Mouse (Mus musculus) megakaryocyte, embryonic 14.5 days (primary cell): ENCODE measurements around the gene Efnb2.

ENCODE experiments used
- FLI1 ChIP-seq: IDR thresholded peaks from 2 replicates; pipeline ENCODE4 v1.6.1; 2012; ENCODE audit warnings: low read length, inconsistent platforms, mixed read lengths
- GATA1 ChIP-seq: IDR thresholded peaks from 3 replicates; pipeline ENCODE4 v1.6.1; 2012; ENCODE audit warnings: mixed read lengths, low read length, inconsistent platforms, borderline replicate concordance

DNA sequence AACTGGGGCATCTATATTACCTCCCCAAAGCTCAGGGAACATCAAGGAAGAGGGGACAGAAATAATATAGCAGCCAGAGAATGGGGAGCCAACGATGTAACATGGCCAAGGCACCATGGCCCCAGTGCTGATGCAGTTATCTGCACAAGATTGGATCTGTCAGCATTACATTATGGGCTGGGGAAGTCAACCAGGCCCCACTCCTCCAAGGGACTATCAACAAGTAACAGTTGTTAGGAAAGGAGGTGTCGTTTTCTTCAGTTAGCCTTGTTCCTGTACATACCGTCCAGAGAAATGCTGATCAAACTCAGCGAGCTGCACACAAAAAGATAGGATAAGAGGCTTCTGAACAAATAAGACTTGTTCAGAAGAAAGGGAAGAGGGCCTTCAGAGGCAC lies 77.1 kb downstream of the Efnb2 start:
- TF ChIP-seq FLI1 (no peak), GATA1 (no peak)
